Mouse (Mus musculus) c-Kit-positive CD71-positive TER-119-positive erythroid progenitor cells, embryonic 14.5 days (primary cell): Measurements from ENCODE around the gene Ogn.

Experiments
- DNase-seq: peaks from one replicate; pipeline ENCODE4 v3.0.0-alpha.2; 2013; ENCODE audit warnings: low spot score

The Ogn gene

GRCm38 (mm10) chr13:49644731-49645529, 37.1 kb downstream of the Ogn start:
- DNase-seq: peak; percentile 61

- DNase-seq: no peak
These were observed 38.2 kb downstream of the Ogn start for GRCm38 (mm10) chr13:49646019-49646418.

- no peak for DNase-seq
These were observed 43.3 kb downstream of the Ogn start for GRCm38 (mm10) chr13:49651136-49651535.

GRCm38 (mm10) chr13:49651781-49652351, 44.0 kb downstream of the Ogn start:
- DNase-seq: no peak

- DNase-seq: peak; percentile 100
These were observed 44.8 kb downstream of the Ogn start, which contains the start of the genes Cenpp and Nol8 for GRCm38 (mm10) chr13:49652481-49653179. Gene Cenpp, minus strand, starts transcription at chr13:49652785. Gene Nol8, plus strand, starts transcription at chr13:49653078.

- no peak for DNase-seq
These were observed 45.3 kb downstream of the Ogn start for GRCm38 (mm10) chr13:49653180-49653541.
